Mouse (Mus musculus) cerebellum, adult 2 months (tissue): ENCODE measurements around the gene Fbxl19.

Source experiments
- CTCF ChIP-seq: fragments of 200-500 bp; IDR thresholded peaks from 2 replicates; pipeline ENCODE4 v1.5.1; 2011; ENCODE audit warnings: low read depth, mild to moderate bottlenecking, control low read depth, low read length, moderate library complexity, borderline replicate concordance; ENCODE audit not compliant: insufficient read depth
- POLR2A ChIP-seq: fragments of 200-500 bp; IDR thresholded peaks from 2 replicates; pipeline ENCODE4 v1.6.1; 2011; ENCODE audit warnings: low read length, control low read depth, borderline replicate concordance; ENCODE audit not compliant: insufficient read depth

GRCm38 (mm10) chr7:127751619-127752018 is 7.3 kb downstream of the Fbxl19 start:
- TF ChIP-seq CTCF, result no peak
- no peak for TF ChIP-seq POLR2A
